Mouse (Mus musculus): ENCODE measurements around the gene Llgl1.

DNA sequence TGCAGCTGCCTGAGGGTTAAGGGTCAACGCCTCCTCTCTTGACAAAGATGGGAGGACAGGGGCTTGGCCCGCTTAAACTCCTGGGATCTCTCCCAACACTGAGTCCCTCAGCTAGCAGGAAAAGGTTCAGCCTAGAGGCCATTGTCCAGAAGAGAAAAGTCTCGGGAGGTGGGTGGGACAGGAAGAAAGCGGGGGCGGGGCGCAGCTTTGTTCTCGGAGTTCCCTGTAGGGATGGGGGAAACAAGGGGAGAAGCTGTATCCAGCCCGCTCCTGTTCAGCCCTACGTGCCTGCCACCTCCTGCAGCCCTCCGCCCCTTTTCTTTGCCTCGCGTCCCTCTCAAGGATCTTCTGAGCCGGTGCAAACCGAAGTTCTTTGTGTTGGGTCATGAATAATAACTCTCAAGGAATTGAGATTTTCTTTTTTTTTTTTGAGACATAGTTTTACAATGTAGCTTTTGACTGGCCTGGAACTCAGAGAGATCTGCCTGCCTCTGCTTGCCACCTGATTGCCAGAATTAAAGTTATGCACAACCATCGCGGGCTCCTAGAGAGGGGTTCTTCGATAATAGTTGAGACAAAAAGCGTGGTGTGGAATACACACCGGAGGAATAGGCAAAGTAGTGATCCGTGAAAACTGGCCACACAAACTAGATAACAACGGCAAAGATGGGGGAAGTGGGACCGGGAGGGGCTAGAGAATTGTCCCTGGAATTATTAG lies 558 bp upstream of the Llgl1 start:
- TF ChIP-seq POLR2A (IDR thresholded peaks at IDR 0.05; ENCODE audit: borderline replicate concordance, extremely low read depth, insufficient read depth, insufficient read length, poor library complexity, severe bottlenecking), result peak; percentile 38; the same call in 1 of the 2 replicates
- no peak for TF ChIP-seq CTCF (IDR thresholded peaks at IDR 0.05; ENCODE audit: borderline replicate concordance, extremely low read depth, insufficient read depth, insufficient read length)
